Mouse (Mus musculus) bone marrow, adult 2 months (tissue): Measurements from ENCODE around the gene Caskin2. TPM values are rescaled to one million over a fixed set of nuclear protein-coding genes. Genes with fewer than 3 reads are reported as not detected.
"Not testable (repeated sequence)": the region's sequence is repeated elsewhere in the genome, so short reads cannot be mapped to it uniquely, and the experiment has no call there.

Experiments
- H3K27ac ChIP-seq: fragments of 200-500 bp; 2 replicates; pipeline ENCODE4 v1.5.1; 2012; ENCODE audit warnings: low read depth, mild to moderate bottlenecking, control low read depth, inconsistent platforms, low read length; ENCODE audit not compliant: control insufficient read depth, poor library complexity, insufficient read depth
- H3K4me1 ChIP-seq: fragments of 200-500 bp; 2 replicates; pipeline ENCODE4 v1.6.1; 2011; ENCODE audit warnings: low read length; ENCODE audit not compliant: control insufficient read depth, insufficient read depth
- H3K4me3 ChIP-seq: fragments of 200-500 bp; replicated peaks from 2 replicates; pipeline ENCODE3; 2011; ENCODE audit warnings: mild to moderate bottlenecking, low read depth, low read length, control low read depth; ENCODE audit not compliant: control insufficient read depth
- CTCF ChIP-seq: fragments of 200-500 bp; IDR thresholded peaks from 2 replicates; pipeline ENCODE4 v1.5.1; 2011; ENCODE audit warnings: low read length, control low read depth; ENCODE audit not compliant: control insufficient read depth, insufficient read depth
- POLR2A ChIP-seq: fragments of 200-500 bp; IDR thresholded peaks from 2 replicates; pipeline ENCODE4 v1.6.1; 2011; ENCODE audit warnings: low read depth, mild to moderate bottlenecking, control low read depth, low read length, borderline replicate concordance; ENCODE audit not compliant: control insufficient read depth
- WGBS: fragments of 180-500 bp; shearing (Covaris S2); methylation state at CpG from one replicate; pipeline ENCODE4 v1.1.7; 2018; 5-methylcytosine and 5-hydroxymethylcytosine counted together
- polyA plus RNA-seq: library from polyadenylated mRNA; stranded (reverse); fragments of >200 nt; gene quantifications from 2 replicates; pipeline ENCODE4 v1.2.4, GENCODE M21; 2011; ENCODE audit warnings: low replicate concordance; ENCODE audit not compliant: missing spikeins, insufficient read depth, insufficient read length

The Caskin2 gene
- polyA plus RNA-seq: 4.2 and 6.7 TPM in 2 replicates

DNA sequence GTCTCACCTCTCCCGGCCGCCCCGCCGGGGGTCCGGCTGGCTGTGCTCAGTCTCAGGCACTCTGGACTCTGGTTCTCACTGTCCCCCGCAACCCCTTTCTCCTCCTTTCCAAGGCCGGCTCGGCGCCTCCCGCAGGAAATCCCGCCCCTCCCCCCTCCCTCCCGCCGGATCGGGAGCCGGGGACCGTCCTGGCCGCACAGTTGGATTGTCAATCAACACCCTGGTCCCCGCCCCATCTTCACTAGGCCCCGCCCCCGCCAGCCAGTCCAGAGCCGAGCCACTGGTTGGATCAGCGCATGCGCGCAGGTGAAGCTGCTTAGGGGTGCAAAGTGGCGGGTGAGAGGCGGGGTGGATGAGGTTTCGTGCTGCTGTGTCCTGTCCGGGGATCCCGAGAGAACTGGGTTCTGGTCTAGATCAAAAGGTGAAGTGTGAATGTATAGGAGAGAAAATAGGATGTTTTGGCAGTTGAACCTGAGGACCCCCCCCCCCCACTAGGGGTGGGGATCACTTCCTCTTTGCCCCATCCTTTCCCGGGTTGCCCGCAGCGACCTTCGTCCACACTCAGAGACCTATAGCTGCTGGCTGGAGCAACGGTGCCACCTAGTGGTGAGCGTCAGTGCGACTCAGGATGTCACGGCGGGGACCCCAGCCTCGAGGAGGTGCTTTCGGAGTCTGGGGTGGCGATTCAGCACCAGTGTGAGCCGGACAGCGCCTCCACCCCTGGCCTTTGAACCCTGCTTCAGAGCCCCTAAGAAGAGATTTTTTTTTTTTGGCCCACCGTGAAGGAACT lies at the start of gene Caskin2:
Gene Caskin2 (minus strand): TSS at position 133 of the 790 bp plus-strand sequence.
- 0 out of 2 replicates have a peak, but pooled peaks cover 2% of the 10 kb centered on the region for H3K4me1 ChIP-seq
- H3K27ac ChIP-seq: peak within 1 kb of the TSS; percentile 64
- WGBS: under 1% methylated on average over 44 of the region's 44 CpGs
- peak; percentile 99 for TF ChIP-seq CTCF
- no peak; the same call in 1 of the 2 replicates for TF ChIP-seq POLR2A
- peak within 1 kb of the TSS; percentile 83 for H3K4me3 ChIP-seq

DNA sequence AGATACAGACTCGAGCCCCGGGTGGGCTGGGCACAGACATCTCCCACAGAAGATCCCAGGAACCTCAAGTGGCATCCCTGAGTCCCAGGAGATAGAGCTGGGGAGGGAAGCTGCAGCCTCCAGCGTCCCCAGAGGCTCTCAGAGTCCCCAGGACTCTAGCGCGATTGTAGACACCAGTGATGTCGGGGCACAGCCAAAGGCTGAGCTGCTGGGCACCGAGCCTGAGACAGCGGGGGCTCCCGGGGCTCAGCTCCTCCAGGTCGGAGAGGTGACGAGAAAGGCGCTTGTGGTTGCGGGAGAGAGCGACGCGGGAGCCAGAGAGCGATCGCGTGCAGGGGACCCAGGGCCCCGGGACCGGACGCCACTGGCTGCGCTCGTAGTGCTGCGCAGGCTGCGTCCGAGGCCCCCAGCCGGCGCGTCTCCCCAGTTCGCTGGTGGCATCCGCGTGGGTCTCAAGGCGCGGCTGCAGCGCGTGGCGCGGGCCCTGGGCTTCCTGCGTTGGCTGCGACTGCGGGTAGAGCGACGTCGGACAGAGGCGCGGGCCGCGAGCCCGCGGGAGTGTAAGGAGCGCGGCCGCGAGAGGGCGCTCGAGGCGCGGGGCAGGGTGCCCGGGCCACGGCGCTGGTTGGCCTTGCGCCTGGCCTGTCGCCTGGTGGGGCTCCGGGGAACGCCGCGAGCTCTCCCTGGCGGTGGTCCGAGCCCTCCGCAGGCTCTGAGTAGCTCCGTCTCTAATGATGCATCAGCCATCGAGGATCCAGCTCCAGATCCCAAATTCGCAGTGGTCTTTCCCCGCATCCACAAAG lies 45.9 kb upstream of the Caskin2 start:
- TF ChIP-seq POLR2A: 0 out of 2 replicates have a peak, but pooled peaks have one; percentile 23
- peak; percentile 74 for TF ChIP-seq CTCF

DNA sequence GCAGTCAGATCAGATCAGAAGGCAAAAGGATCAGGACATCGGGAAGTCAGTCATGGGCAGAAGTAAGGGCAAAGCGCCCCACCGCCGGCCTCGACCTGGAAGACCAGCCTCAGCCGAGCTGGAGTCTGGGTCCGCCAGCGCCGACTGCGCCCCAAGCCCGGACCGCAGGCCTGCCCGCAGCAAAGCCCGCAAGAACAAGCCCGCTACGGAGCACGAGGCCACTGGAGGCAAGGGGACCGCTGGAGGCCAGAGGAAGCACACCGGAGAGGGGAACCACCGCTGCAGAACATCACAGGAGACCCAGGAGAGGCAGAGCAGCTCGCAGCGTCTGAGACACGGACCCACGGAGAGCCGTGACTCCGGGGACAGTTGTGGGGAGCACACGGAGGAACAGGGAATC lies 44.9 kb upstream of the Caskin2 start, which contains the start of gene Myo15b:
Gene Myo15b (plus strand): TSS at position 53 of the 400 bp plus-strand sequence.
- TF ChIP-seq CTCF: no peak
- no peak for TF ChIP-seq POLR2A
- H3K4me3 ChIP-seq: no peak within 1 kb of the TSS
- no peaks in the 10 kb centered on the region for H3K4me1 ChIP-seq
- WGBS: 6% methylated on average over 27 of the region's 27 CpGs
- H3K27ac ChIP-seq: no peak within 1 kb of the TSS

More for the DNA sequence above, 45.9 kb upstream of the Caskin2 start:
- no peak overlapping the region for H3K27ac ChIP-seq
- no peaks in the 10 kb centered on the region for H3K4me1 ChIP-seq
- no peak overlapping the region for H3K4me3 ChIP-seq
- 3% methylated on average over 74 of the region's 75 CpGs for WGBS

DNA sequence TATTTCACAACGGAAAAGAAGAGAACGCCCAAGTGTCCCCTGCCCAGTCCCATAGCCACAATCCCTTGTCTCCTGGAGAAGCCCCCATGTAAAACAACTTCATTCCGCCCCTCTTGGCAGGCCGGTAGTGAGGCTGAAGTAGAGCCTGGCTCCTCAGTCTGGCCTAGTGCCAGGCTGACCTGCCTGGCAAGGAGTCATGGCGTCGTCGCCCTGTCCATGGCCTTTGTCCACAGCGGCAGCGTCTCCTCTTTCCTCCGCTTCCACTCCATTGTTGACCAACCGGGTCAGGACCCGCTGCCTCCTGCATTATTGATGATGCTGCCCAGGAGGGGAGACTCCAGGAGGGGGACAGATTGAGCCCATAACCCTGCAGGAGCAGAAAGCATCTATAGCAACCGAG lies 44.5 kb upstream of the Caskin2 start:
- TF ChIP-seq CTCF: no peak
- no peak for TF ChIP-seq POLR2A
- 75% methylated on average over 13 of the region's 13 CpGs for WGBS
- no peaks in the 10 kb centered on the region for H3K4me1 ChIP-seq
- H3K4me3 ChIP-seq: no peak overlapping the region
- no peak overlapping the region for H3K27ac ChIP-seq

DNA sequence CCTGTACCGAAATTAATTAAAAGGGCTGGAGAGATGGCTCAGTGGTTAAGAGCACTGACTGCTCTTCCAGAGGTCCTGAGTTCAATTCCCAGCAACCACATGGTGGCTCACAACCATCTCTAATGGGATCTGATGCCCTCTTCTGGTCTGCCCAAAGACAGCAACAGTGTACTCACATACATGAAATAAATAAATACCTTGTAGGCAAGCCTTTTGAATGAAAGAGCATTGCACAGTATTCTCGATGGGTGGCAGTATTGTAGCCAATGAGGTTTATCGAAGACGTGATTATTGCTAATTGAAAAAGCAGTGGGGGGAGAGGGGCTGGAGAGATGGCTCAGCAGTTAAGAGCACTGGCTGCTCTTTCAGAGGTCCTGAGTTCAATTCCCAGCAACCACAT lies 43.7 kb upstream of the Caskin2 start:
- 91% methylated on average over 4 of the region's 4 CpGs for WGBS
- H3K4me3 ChIP-seq, H3K4me1 ChIP-seq, H3K27ac ChIP-seq: not testable (repeated sequence)

DNA sequence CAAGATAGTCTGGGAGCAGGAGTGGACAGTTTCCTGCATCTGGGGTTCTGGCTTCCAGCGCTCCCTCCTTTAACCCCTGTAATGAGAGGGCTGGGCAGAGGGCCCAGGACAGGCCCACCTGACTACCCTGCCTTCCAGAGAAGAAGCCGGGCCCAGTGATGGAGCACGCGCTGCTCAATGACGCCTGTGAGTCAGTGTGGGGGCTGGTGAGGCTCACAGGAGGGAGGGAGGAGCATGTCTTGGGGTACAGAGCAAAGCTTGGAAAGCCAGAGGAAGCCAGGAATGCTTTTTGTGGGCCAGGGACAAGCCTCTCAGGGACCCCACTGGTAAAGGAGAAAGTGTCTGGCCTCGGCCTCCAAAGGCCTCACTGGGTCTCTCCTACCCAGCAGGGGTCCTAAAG lies 41.2 kb upstream of the Caskin2 start:
- WGBS: 87% methylated on average over 6 of the region's 6 CpGs
- TF ChIP-seq CTCF (no peak), POLR2A (no peak)
- Histone ChIP-seq H3K4me1 (no peaks in the 10 kb centered on the region), H3K4me3 (no peak overlapping the region), H3K27ac (no peak overlapping the region)

DNA sequence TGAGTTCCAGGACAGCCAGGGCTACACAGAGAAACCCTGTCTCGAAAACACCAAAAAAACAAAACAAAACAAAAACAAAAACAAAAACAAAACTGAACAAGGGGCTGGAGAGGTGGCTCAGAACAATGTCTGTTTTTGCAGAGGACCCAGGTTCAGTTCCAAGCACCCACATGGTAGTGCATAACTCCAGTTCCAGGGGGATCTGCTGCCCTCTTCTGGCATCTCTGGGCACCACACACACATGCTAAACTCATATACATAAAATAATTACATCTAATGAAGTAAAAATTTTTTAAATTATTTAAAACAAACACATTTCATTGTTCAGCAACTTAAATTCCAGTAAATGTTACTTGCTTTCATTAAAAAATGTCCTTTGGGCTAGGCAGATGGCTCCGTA lies 32.4 kb upstream of the Caskin2 start:
- WGBS: 92% methylated on average over 2 of the region's 2 CpGs
- Histone ChIP-seq H3K27ac (no peak overlapping the region), H3K4me3 (no peak overlapping the region), H3K4me1 (no peaks in the 10 kb centered on the region)
- TF ChIP-seq POLR2A (no peak), CTCF (no peak)

DNA sequence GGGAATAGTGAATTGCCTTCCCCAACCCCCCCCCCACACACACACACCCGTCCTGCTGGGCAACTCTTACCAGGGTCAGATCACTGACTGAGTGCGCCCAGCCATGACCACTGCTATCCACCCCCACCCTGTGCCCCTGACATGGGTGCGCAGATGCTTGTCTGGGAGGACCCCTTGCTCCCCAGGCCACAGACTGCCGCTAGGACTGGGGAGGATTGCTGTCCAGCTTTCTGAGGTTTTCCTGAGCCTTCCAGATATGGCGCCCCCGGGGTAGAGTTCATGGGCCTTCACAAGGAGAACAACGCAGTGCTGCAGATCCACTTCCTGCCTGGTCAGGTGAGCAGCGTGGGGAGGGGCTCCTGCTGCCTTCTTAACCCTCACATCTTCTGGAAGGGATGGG lies 30.8 kb upstream of the Caskin2 start:
- no peaks in the 10 kb centered on the region for H3K4me1 ChIP-seq
- TF ChIP-seq CTCF (no peak), POLR2A (no peak)
- no peak overlapping the region for H3K27ac ChIP-seq
- WGBS: 77% methylated on average over 8 of the region's 8 CpGs
- H3K4me3 ChIP-seq: no peak overlapping the region
